Mouse (Mus musculus) stomach, postnatal 0 days (tissue): ENCODE measurements around the gene Tcp10a. TPM values are rescaled to one million over a fixed set of nuclear protein-coding genes. Genes with fewer than 3 reads are reported as not detected.
"Not testable (repeated sequence)": the region's sequence is repeated elsewhere in the genome, so short reads cannot be mapped to it uniquely, and the experiment has no call there.

Experiments
- ATAC-seq: fragments of 200-750 bp; cut with Nextera tagmentation; 2 replicates; pipeline ENCODE4 v1.8.0; 2017; ENCODE audit not compliant: low FRiP score, low TSS enrichment
- DNase-seq: peaks from one replicate; pipeline ENCODE4 v3.0.0-alpha.2; 2016; ENCODE audit warnings: low spot score
- H3K27ac ChIP-seq: fragments of 300-500 bp; sonication (generic); replicated peaks from 2 replicates; pipeline ENCODE4 v1.5.1; 2014; ENCODE audit warnings: mild to moderate bottlenecking, control low read depth
- H3K27me3 ChIP-seq: fragments of 300-500 bp; sonication (generic); 2 replicates; pipeline ENCODE4 v1.6.1; 2014; ENCODE audit warnings: low read length; ENCODE audit not compliant: control insufficient read depth, insufficient read depth
- H3K36me3 ChIP-seq: fragments of 300-500 bp; sonication (generic); 2 replicates; pipeline ENCODE4 v1.6.1; 2014; ENCODE audit warnings: low read length, mixed read lengths; ENCODE audit not compliant: control insufficient read depth, insufficient read depth
- H3K4me1 ChIP-seq: fragments of 300-500 bp; sonication (generic); replicated peaks from 2 replicates; pipeline ENCODE4 v1.6.1; 2014; ENCODE audit warnings: antibody characterized with exemption; ENCODE audit not compliant: control insufficient read depth, insufficient read depth
- H3K4me2 ChIP-seq: fragments of 300-500 bp; sonication (generic); replicated peaks from 2 replicates; pipeline ENCODE4 v1.6.1; 2014; ENCODE audit warnings: low read depth, mild to moderate bottlenecking, control low read depth, moderate library complexity
- H3K4me3 ChIP-seq: fragments of 300-500 bp; sonication (generic); 2 replicates; pipeline ENCODE4 v1.5.1; 2014; ENCODE audit warnings: low read depth, low read length, control low read depth
- H3K9ac ChIP-seq: fragments of 300-500 bp; sonication (generic); 2 replicates; pipeline ENCODE4 v1.6.1; 2014; ENCODE audit warnings: mild to moderate bottlenecking, low read length, control low read depth, mixed read lengths
- H3K9me3 ChIP-seq: fragments of 300-500 bp; sonication (generic); 2 replicates; pipeline ENCODE4 v1.6.1; 2016; ENCODE audit warnings: low read length; ENCODE audit not compliant: control insufficient read depth
- WGBS: fragments of 180-500 bp; shearing (Covaris S2); extraction: QIAGEN DNeasy Blood & Tissue Kit; methylation state at CpG from one replicate; pipeline ENCODE4 v1.1.7; 2014; 5-methylcytosine and 5-hydroxymethylcytosine counted together
- polyA plus RNA-seq: library from polyadenylated mRNA; unstranded; fragments of >200 nt; fragmentation: Nextera tagmentation; extraction: Ambion mirVana; gene quantifications from 2 replicates; pipeline ENCODE4 v1.2.1, GENCODE M21; 2015

Tcp10a gene
- polyA plus RNA-seq, 1 experiment from 2014 or later, result not detected

GRCm38 (mm10) chr17:7376951-7377700 lies 52.7 kb downstream of the Tcp10a start:
- not testable (repeated sequence) for DNase-seq, H3K27me3 ChIP-seq, H3K4me2 ChIP-seq, H3K4me1 ChIP-seq, H3K9ac ChIP-seq, H3K9me3 ChIP-seq, H3K27ac ChIP-seq, H3K36me3 ChIP-seq, H3K4me3 ChIP-seq
- ATAC-seq, result peak; percentile 55
- WGBS, result 75% methylated on average over 1 of the region's 3 CpGs

- H3K4me2 ChIP-seq, H3K4me3 ChIP-seq, DNase-seq, H3K9me3 ChIP-seq, H3K27me3 ChIP-seq, H3K4me1 ChIP-seq, H3K36me3 ChIP-seq, ATAC-seq, H3K27ac ChIP-seq, H3K9ac ChIP-seq: not testable (repeated sequence)
- WGBS, result 23% methylated on average over 2 of the region's 3 CpGs
These were observed 53.5 kb downstream of the Tcp10a start for GRCm38 (mm10) chr17:7377907-7378306.

- 82% methylated on average over 1 of the region's 3 CpGs for WGBS
- H3K9me3 ChIP-seq, H3K27me3 ChIP-seq, H3K27ac ChIP-seq, H3K9ac ChIP-seq, ATAC-seq, H3K4me2 ChIP-seq, H3K4me3 ChIP-seq, DNase-seq, H3K36me3 ChIP-seq, H3K4me1 ChIP-seq: not testable (repeated sequence)
These were observed 58.3 kb downstream of the Tcp10a start for GRCm38 (mm10) chr17:7382711-7383110.

GRCm38 (mm10) chr17:7383167-7384143 lies 59.0 kb downstream of the Tcp10a start:
- H3K4me1 ChIP-seq, H3K9ac ChIP-seq, H3K4me3 ChIP-seq, DNase-seq, H3K27me3 ChIP-seq, H3K9me3 ChIP-seq, H3K36me3 ChIP-seq, H3K27ac ChIP-seq, ATAC-seq, H3K4me2 ChIP-seq: not testable (repeated sequence)
- 80% methylated on average over 7 of the region's 13 CpGs for WGBS

GRCm38 (mm10) chr17:7385364-7385763 lies 60.9 kb downstream of the Tcp10a start, which contains the start of gene Unc93a2:
TSS of gene Unc93a2 (minus strand) at chr17:7385464.
- WGBS, result 63% methylated on average over 3 of the region's 3 CpGs
- not testable (repeated sequence) for H3K9me3 ChIP-seq

GRCm38 (mm10) chr17:7386016-7386415 lies 61.6 kb downstream of the Tcp10a start:
- not testable (repeated sequence) for DNase-seq, H3K9me3 ChIP-seq, H3K4me2 ChIP-seq, H3K27me3 ChIP-seq, H3K4me3 ChIP-seq, H3K27ac ChIP-seq, ATAC-seq, H3K36me3 ChIP-seq, H3K4me1 ChIP-seq, H3K9ac ChIP-seq
- 56% methylated on average over 8 of the region's 8 CpGs for WGBS

More at GRCm38 (mm10) chr17:7385364-7385763, 60.9 kb downstream of the Tcp10a start, which contains the start of gene Unc93a2:
- H3K4me2 ChIP-seq, DNase-seq, ATAC-seq, H3K36me3 ChIP-seq, H3K27me3 ChIP-seq, H3K4me1 ChIP-seq, H3K4me3 ChIP-seq, H3K9ac ChIP-seq, H3K27ac ChIP-seq: not testable (repeated sequence)

GRCm38 (mm10) chr17:7388341-7388957 lies 64.0 kb downstream of the Tcp10a start:
- not testable (repeated sequence) for H3K4me3 ChIP-seq, H3K27me3 ChIP-seq, DNase-seq, H3K4me1 ChIP-seq, H3K27ac ChIP-seq, H3K36me3 ChIP-seq, H3K9me3 ChIP-seq, H3K9ac ChIP-seq, ATAC-seq, H3K4me2 ChIP-seq
- no CpG with 5 or more reads among the region's 2 CpGs for WGBS

- 63% methylated on average over 6 of the region's 8 CpGs for WGBS
- not testable (repeated sequence) for ATAC-seq, H3K27me3 ChIP-seq, H3K4me3 ChIP-seq, H3K36me3 ChIP-seq, H3K4me2 ChIP-seq, H3K4me1 ChIP-seq, H3K9me3 ChIP-seq, DNase-seq, H3K27ac ChIP-seq, H3K9ac ChIP-seq
These were observed 64.5 kb downstream of the Tcp10a start for GRCm38 (mm10) chr17:7388958-7389356.
